Mouse (Mus musculus): ENCODE measurements at regions not wholly inside any gene's neighbourhood (a gene's known extent, or its start where the extent isn't known, plus 50 kb on each side); places are given as distances from the start of the nearest gene placed in this dataset.

DNA sequence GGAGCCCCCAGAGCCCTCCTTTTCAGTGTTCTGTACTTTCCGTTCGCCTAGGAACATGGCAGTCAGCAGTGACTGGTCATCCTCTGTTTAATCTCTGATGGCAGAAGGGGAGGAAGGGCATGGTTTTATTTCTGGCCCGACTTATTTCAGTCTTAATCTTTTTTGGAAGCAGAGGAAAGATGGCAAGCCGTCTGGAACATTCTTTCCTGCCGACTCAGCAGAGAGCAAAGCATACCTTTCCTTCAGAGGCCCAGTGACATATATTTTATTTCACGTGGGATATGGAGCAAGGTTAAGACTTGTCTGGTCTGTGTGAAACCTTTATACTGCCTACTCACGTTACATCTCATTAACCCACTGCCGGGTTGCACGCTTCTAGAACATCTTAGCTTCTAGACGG, 158.1 kb downstream of the Dyrk2 start:
- DNase-seq (ENCODE audit: low spot score), result no peak

- no peak for DNase-seq (ENCODE audit: low spot score)
These were observed 157.1 kb downstream of the Dyrk2 start for GRCm38 (mm10) chr10:118712951-118713350.

DNA sequence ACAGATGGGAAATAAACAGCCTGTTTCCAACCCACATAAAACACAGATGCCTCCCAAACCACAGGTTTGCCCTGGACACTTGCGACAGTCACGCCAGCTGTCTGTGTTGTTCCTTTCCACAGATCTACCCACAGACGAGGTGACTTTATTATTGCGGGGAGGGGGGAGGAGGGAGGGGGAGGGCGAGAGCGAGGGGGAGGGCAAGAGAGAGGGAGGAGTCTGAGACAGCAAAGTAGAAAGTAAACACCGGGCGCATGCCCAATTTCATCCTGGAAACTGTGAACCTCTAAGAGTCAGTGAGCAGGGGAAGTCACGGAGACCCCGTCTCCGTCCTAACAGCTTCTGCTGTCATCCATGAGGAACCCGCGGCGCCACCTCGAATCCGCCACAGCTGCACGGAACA, 155.8 kb downstream of the Dyrk2 start:
- DNase-seq (ENCODE audit: low spot score), result no peak

DNA sequence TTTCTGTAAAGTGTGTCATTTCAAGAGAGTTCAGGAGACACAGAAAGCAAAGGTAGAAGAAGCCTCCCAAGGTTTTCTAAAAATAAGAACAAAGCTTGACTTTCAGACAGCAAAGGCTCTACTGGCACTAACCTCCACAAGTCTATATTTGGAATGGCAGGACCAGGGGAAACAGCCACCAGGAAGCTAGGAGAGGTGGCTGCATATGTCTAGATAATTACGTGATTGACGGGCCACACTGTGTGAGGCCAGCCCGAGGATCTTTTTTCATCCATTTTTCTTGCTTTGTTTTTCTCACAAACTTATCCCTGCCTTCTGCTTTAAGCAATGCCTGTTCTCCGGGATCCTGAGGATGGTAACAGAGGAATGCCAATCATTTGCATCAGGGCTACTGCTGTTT, 155.4 kb downstream of the Dyrk2 start:
- no peak for DNase-seq (ENCODE audit: low spot score)

DNA sequence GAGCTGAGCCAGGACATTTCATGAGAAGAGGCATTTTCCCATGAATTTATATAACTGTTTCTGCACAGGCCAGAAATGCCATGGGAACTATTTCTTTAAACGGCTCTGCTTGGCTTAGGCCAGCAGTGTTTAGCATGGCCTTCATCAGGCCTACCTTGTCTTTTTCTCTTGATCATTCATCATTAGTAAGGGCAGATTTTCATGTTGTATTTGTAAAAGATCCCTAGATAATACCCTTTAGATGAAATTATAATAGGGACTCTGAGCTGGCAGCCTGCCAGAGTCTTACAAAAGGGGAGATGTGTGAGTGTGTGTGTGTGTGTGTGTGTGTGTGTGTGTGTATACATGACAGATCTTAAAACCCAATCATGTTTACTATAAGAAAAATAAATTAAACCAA, 149.4 kb downstream of the Dyrk2 start:
- DNase-seq (ENCODE audit: low spot score), result no peak

DNA sequence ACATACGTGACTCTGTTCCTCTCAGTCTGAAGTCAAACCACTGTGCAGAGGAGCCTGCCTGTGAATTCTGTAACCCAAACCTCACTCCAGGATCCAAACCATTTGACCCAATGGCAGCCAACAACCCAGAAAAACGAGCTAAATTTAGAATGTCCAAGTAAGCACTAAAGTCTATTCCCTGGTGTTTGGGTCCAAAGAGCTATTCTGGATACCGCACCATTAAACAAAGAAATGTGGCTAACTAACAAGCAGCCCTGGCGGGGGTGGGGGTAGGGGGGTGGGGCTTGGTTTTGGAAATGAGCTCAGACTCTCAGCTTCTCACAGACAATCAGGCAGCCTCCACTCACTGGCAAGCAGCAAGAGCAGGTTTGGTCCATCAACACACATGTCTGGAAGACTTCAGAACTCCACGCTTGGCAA, 147.9 kb downstream of the Dyrk2 start:
- no peak for DNase-seq (ENCODE audit: low spot score)

DNA sequence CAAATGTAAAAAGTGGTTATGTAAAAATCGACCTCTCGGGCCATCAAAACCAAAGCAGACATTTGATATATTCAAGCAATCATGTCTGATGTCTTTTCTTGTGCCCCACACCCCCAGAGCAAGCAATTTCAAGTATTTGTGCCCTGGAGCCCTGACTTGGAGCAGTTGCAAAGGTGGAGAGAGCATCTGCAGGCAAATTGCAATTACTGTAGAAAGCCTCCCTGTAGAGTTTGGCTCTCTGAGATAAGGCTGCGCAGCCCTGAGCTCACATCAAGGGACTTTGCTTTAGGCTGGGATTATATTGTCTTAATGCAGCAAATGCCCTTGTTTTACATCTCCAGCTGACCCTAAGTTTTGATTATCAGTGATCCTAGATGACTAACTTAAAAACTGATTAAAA, 147.3 kb downstream of the Dyrk2 start:
- no peak for DNase-seq (ENCODE audit: low spot score)

DNA sequence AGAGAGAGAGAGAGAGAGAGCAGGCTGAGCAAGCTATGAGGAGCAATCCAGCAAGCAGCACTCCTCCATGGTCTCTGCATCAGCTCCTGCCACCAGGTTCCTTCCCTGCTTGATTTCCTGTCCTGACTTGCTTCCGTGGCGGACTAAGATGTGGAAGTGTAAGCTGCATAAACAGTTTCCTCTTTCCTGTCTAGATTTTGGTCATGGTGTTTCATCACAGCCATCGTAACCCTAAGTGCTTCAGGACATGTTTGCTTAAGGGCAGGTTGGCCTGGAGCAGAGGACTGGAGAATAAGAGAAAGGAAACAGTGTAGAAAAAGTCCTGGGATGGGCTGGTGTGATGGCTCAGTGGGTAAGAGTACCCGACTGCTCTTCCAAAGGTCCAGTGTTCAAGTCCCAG, 133.9 kb downstream of the Dyrk2 start:
- no peak for DNase-seq (ENCODE audit: low spot score)

GRCm38 (mm10) chr10:118737064-118737463, 132.9 kb downstream of the Dyrk2 start:
- DNase-seq (ENCODE audit: low spot score), result no peak

GRCm38 (mm10) chr10:118739849-118740481, 130.0 kb downstream of the Dyrk2 start:
- no peak for DNase-seq (ENCODE audit: low spot score)

GRCm38 (mm10) chr10:118743831-118744230, 126.2 kb downstream of the Dyrk2 start:
- no peak for DNase-seq (ENCODE audit: low spot score)

GRCm38 (mm10) chr10:118746719-118747395, 123.2 kb downstream of the Dyrk2 start:
- no peak for DNase-seq (ENCODE audit: low spot score)

DNA sequence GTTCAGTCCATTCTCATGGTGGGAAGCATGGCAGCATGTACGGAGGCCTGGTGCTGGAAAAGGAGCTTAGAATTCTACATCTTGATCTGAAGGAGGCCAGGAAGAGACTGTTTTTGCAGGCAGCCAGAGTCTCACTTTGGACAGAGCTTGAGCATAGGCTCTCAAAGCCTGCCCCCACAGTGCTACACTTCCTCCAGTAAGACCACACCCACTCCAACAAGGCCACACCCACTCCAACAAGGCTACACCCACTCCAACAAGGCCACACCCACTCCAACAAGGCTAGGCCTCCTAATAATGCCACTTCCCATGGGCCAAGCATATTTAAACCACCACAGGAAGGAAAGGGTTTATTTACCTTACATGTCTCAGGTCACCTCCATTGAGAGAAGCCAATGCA, 121.0 kb downstream of the Dyrk2 start:
- DNase-seq (ENCODE audit: low spot score), result no peak

DNA sequence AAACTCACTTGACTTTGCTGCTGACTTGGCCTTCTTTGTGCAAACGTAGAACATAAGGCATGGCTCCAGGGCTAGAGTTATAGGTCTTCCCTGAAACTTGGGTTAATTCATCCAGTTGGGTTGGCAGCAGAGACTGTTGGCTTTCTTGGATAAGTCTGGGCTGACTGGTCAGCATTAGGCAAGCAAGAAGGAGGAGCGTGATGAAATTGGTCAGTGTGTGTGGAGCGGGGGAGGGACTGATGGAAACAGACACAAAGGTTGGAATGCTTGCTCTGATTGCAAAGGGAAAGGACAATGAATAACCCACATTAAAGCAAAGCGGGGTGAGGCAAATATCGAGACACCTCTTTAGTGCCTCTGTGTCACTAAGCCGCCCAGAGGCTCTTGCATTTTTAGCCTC, 120.3 kb downstream of the Dyrk2 start:
- DNase-seq (ENCODE audit: low spot score), result no peak

- DNase-seq (ENCODE audit: low spot score), result no peak
These were observed 118.9 kb downstream of the Dyrk2 start for GRCm38 (mm10) chr10:118751110-118751509.

GRCm38 (mm10) chr10:118753061-118753775, 116.8 kb downstream of the Dyrk2 start:
- DNase-seq (ENCODE audit: low spot score), result no peak

DNA sequence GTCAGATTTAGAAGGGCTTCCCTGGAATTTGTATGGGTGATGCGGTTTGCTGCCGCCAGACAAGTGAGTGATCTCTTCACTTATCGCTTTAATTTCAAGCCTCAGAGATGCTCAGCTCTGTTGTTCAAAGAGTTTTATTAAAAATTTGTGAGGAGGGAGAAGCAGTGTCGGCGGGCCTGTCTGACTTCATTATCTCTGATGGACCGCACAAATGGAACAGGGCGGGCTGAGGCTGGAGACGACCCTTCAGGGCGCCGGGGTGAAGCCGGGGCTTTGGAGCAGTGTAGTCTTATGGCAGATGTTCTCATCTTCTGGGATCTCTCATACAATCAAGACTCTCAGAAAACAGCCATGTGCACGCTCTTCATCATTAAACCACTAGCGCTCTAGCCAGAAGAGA, 115.2 kb downstream of the Dyrk2 start:
- no peak for DNase-seq (ENCODE audit: low spot score)

GRCm38 (mm10) chr10:118758825-118759471, 111.1 kb downstream of the Dyrk2 start:
- DNase-seq (ENCODE audit: low spot score), result no peak

DNA sequence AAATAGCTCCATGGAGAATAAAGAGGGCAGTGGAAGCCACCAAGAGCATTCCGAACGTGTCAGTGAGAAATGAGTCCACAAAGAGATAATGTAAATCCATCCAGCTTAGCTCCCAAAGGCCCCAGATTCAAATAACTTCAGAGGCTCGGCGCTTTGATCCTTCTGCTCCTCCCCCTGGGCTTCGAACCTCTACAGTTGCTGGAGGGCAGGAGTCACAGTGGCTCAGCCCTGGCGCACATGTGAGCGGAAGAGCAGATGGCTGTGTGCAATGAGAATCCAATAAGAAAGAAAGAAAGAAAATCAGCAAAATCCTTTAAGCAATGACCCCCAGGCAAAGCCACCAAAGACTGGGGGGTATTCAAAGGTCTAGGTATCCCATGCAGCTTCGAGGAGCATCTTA, 109.6 kb downstream of the Dyrk2 start:
- DNase-seq (ENCODE audit: low spot score), result no peak

- no peak for DNase-seq (ENCODE audit: low spot score)
These were observed 108.7 kb downstream of the Dyrk2 start for GRCm38 (mm10) chr10:118761101-118761868.

- no peak for DNase-seq (ENCODE audit: low spot score)
These were observed 105.0 kb downstream of the Dyrk2 start for GRCm38 (mm10) chr10:118765051-118765450.

All from testis, postnatal 14 days (tissue).